7 mouse cellular contexts compared by ENCODE assay signal in genomic region chr10:110455838-110456493, GRCm38 (mm10). TPM values are rescaled to one million over a fixed set of nuclear protein-coding genes. Genes with fewer than 3 reads are reported as not detected.
A peak's percentile ranks its signal among the peaks of the same experiment; 100 is the strongest.
DNase-seq lines count a peak whose midpoint lies in the region; ATAC-seq lines count a peak whose summit lies in the region.

Nav3 (minus strand) TSS chr10:110456204.

- no peak within 1 kb of the TSS for H3K27ac ChIP-seq in intestine, embryonic 15.5 days

- peak within 1 kb of the TSS; percentile 49 for H3K9ac ChIP-seq in intestine, embryonic 15.5 days

- under 1% methylated on average over 27 of the region's 50 CpGs for WGBS in intestine, embryonic 15.5 days

- DNase-seq in adrenal gland, postnatal 36 days = peak; percentile 67 to 74
- peak; percentile 85 for DNase-seq in embryo, embryonic 10.5 days (ENCODE audit: low spot score)
- DNase-seq in gastrocnemius, postnatal 14 days = peak; percentile 70
- peak; percentile 70 to 81 for DNase-seq in left cerebral cortex, postnatal 14 days (ENCODE audit: low spot score in 2 of 2)
- DNase-seq in right cerebral cortex, postnatal 36 days (ENCODE audit: low spot score in 2 of 2) = peak; percentile 57 to 67

- H3K36me3 ChIP-seq in intestine, embryonic 15.5 days = no peaks in the 10 kb centered on the region

- intact Hi-C loops in gastrocnemius, postnatal 14 days (cut with DNase I; ENCODE audit: low total_unique reads) = no loop called here
- intact Hi-C loops in left cerebral cortex, postnatal 14 days (cut with DNase I) = loop anchor here (5.0 to 10.0 kb wide), 4 partner anchors 106 to 371 kb away; no protein-coding TSS in a partner anchor

- peaks cover 8% of the 10 kb centered on the region; the same call in 1 of the 2 replicates for H3K4me1 ChIP-seq in intestine, embryonic 15.5 days (replicated peaks)

- peak within 1 kb of the TSS; percentile 98 for H3K4me2 ChIP-seq in intestine, embryonic 15.5 days (replicated peaks)

- H3K4me3 ChIP-seq in intestine, embryonic 15.5 days (replicated peaks) = peak within 1 kb of the TSS; percentile 55

- H3K9me3 ChIP-seq in intestine, embryonic 15.5 days = no peaks in the 10 kb centered on the region

- ATAC-seq in intestine, embryonic 15.5 days = peak; percentile 97
- peak; percentile 52 for ATAC-seq in megakaryocyte-erythroid progenitor cell, adult 5-6 weeks (replicated peaks; ENCODE audit: low FRiP score, low TSS enrichment, poor library complexity, severe bottlenecking)

- H3K27me3 ChIP-seq in intestine, embryonic 15.5 days (replicated peaks) = peaks cover 14% of the 10 kb centered on the region

RNA-seq across cellular contexts. Expression of gene Nav3, which starts in this region (rescaled TPM):
- total RNA-seq in adrenal gland, postnatal 36 days (2021) = 1 to 10 TPM; 2.3 to 4.7 TPM
- 1 to 10 TPM; 5.8 TPM for total RNA-seq in gastrocnemius, postnatal 14 days (2021)
- 0.93 and 1.4 TPM in 2 replicates for polyA plus RNA-seq in intestine, embryonic 15.5 days (2015; fragmentation: Nextera tagmentation; extraction: Ambion mirVana)
- 100 to 1,000 TPM; 250 to 303 TPM for total RNA-seq in left cerebral cortex, postnatal 14 days (2021)
- total RNA-seq in megakaryocyte-erythroid progenitor cell, adult 5-6 weeks (2014; fragmentation: Nextera tagmentation) = not detected in 2 replicates
- not detected in 2 replicates for total RNA-seq in megakaryocyte-erythroid progenitor cell, adult 5-6 weeks (2017)

Comparison
In these comparisons a context has a peak if more than half of its experiments do, and no peak if none do; other contexts are left out.
1. RNA of gene Nav3 (total RNA-seq): 250 to 303 TPM in left cerebral cortex, postnatal 14 days; 5.8 TPM in gastrocnemius, postnatal 14 days, 2.3 to 4.7 TPM in adrenal gland, postnatal 36 days and not detected in megakaryocyte-erythroid progenitor cell, adult 5-6 weeks; every median in the first group is over 10 times any median in the second.
2. Peak in ATAC-seq in megakaryocyte-erythroid progenitor cell, adult 5-6 weeks; RNA of the gene not detected or under 1 TPM.
3. Peak in every context shown above with its lines, with median percentiles within 50 percentile points of each other: DNase-seq.